Mouse (Mus musculus): ENCODE results near the gene Gpr62. TPM values are rescaled to one million over a fixed set of nuclear protein-coding genes. Genes with fewer than 3 reads are reported as not detected.

Gene Gpr62
- polyA plus RNA-seq, 1 experiment, result 0.35 TPM

DNA sequence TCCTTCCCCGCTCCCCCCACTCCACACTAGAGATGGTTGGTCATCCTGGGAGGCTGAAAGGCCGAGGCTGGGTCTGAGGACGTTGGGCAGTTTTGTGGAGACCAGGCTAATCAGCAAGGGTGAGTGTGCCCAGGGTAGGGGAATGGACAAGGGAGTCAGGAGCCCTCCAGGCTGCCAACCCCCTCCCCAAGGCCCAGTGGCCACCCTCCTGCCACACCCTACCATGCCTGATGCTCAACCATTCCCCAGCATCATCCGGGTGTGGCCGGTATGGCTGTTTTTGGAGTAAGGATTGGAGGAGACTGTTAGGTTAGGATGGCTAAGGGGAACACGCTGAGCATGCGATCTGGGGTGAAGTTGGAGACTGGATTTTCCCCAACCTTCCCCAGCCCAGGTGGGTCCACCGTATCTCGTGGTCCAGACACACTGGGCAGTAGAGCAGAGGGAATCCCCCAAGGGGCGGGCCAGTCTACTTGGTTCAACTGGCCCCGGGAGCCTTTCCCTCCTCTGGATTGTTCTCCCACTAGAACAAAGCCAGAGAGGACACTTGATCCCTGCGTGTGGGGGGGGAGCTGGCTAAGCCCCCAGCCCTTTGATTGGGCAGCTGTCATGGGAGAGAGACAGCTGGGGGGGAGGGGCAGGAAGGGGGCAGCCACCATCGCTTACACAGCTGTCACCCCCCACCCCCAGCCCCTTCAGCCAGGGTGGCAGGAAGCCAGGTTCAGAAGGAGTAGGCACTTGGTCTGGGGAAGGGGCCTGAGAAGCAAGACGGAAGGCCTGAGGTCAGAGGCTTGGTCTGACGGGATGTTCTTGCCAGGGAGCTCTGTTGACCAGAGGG lies 9.2 kb downstream of the Gpr62 start:
- no peak for DNase-seq (ENCODE audit: low read depth)

DNA sequence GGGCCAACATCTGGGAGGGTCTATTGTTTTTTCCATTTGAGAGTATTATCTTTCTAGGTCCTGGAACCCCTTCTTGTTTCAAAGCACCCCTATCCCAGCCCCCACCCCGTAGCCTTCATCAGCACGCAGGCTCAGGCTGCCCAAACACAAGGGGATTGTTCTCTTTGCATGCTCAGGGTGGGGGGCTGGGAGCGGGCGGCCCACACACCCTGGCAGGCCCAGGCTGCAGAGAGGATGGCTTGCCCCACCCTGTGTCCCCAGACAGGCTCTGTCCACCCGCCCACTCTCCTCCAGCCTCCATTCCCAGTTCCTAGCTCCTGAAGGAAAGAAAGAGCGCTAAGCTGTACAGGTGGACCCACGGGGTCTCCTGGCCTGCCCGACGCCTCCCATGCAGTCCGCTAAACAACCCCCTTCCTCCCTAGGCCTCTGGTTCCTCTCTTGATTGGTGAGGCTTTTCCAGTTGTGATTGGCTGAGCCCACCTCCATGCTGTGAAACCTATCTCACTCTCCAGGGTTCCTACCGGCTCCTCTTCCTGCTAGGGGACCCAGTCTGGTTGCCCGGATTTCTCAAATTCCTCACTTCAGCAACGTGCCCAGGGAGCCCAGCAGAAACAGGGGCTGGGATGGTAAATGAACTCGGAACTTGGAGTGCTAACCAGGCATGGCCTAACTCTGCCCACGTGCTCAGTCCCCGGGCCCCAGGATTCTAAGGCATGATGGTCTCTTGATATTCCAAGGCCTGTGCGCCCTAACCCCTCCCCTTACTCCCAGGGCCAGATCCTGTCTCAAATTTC lies 10.7 kb downstream of the Gpr62 start:
- no peak for DNase-seq (ENCODE audit: low read depth)

DNA sequence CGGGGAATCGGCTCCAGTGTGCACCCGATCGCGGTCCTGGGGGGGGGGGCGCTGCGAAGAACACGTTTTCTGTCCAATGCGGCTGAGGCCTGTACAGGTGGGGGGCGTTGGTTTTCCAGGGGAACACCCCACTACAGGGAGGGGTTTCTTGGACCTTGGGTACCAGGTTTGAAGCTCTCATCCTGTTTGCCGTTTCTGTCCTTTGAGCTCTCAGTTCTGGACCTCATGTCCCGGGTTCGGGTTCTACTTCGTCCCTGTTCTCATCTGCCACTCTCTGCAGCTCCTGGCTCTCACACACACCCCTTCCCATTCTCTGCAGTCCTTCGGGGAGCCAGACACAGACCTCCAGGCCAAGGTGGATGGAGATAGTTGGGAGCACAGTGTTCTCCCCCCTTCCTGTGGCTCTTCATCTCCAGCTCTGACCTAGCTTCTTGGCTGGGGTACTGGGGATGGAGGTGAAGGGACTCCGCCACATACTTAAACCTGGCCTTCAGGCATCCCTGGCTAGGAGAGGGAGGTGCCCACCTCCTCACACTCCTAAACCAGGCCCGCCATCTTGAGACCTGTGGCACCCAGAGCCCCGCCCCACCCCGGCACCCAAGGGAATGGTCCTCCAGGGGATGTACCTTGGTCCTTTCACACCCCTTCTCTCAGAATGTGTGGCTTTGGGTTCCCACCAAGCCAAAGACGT lies 11.5 kb downstream of the Gpr62 start:
- DNase-seq (ENCODE audit: low read depth), result no peak

DNA sequence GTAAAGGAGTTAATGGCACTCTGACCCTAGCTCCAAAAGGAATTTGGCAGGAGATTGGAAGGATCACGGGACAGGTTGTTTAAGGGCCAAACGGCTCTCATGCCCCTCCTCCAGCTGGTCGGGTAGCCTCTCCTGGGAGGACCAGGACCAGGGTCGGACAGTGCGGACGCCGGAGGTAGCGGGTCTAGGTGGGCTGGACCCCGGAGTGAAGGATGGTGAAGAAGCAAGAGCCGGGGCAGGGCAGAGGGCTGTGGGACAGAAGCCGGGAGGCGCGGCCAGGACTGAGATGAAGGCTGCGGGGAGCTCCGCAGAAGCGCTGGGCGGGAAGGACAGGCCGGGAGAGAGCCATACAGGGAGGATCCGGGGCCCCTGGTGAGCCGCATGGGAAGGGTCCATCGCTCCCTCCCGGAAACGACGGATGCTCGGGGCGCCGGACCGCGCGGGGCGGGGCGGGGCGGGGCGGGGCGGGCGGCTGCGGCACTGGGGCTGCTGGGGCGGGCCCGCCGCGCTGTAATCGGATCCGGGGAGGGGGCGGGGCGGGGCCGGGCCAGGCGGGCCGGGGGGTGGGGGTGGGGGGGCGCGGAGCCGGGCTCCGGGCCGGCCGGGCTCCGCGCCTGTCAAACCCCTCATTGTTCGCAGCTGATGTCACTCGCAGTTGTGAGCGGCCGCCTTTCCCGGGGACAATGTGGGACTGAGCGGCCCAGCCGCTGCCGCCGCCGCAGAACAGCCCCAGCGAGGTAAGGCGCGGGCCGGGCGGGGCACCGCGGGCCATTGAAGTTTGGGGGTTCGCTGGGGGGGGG lies 12.3 kb downstream of the Gpr62 start, which contains the start of gene Pcbp4:
Gene Pcbp4 (plus strand): TSS at position 21 of the 800 bp plus-strand sequence.
- DNase-seq (ENCODE audit: low read depth), result no peak

DNA sequence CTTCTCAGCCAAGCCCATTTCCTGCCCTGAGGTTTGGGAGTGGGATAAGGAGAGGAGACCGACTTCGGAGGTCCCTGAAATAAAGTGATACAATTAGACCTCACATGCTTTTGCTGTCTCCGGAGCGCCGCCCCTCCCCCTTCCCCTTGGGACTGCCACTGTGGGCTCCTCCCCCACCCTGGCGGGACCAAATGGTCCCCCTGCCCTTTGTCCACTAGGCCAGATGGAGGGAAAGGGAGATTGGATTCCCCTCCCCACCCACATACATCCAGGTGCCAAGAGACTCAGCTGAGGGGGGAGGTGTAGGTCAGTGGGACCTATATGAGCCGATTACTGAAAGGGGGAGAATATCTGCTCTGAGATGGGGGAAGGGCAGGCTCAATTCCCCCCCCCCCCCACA lies 12.9 kb downstream of the Gpr62 start:
- DNase-seq (ENCODE audit: low read depth), result no peak

DNA sequence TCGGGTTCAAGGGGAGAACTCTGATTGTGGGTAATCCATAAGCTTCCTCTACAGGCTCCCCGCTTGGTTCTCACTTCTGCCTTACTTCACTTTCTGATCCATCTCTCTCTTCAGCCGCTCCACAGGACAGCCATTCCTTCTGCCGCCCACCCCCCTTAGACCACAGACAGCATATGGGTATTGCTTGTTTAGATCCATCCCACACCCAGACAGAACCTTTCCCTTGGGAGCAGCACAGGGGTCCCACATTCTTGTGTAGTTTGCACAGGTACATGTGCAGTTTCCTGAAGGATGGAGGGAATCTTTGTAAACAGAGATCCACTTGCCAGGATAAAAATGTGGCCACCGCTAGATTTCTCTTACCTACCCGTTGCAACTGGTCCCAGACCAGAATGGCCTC lies 13.4 kb downstream of the Gpr62 start:
- no peak for DNase-seq (ENCODE audit: low read depth)

DNA sequence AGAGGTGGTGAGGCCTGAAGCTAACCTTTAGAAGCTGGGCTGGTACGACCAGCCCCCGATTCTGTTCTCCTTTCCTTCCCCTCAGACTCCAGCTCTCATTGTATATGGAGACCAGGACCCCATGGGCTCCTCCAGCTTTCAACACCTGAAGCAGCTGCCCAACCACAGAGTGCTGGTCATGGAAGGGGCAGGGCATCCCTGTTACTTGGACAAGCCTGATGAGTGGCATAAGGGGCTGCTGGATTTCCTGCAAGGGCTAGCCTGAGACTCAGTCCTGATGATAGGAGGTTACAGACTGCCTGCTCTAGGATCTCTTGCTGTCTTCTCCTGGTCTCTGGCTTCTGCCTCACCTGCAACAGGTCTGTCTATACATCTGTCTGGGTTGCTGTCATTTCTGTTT lies 13.8 kb downstream of the Gpr62 start:
- no peak for DNase-seq (ENCODE audit: low read depth)

DNA sequence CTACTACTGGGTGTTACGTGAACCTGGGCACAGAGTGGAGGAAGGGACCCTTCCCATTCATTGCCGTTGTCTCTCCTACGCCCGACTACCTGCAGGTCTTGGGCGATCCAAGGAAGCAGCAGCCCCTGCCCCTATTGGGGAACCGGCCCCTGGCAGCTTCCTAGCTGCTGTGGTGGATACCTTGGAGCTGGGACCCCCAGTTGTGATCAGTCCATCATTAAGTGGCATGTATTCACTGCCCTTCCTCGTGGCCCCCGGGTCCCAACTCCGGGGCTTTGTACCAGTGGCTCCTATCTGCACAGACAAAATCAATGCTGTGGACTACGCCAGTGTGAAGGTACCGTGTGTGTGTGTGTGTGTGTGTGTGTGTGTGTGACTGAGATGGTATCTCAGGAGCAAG lies 14.4 kb downstream of the Gpr62 start:
- DNase-seq (ENCODE audit: low read depth), result no peak

DNA sequence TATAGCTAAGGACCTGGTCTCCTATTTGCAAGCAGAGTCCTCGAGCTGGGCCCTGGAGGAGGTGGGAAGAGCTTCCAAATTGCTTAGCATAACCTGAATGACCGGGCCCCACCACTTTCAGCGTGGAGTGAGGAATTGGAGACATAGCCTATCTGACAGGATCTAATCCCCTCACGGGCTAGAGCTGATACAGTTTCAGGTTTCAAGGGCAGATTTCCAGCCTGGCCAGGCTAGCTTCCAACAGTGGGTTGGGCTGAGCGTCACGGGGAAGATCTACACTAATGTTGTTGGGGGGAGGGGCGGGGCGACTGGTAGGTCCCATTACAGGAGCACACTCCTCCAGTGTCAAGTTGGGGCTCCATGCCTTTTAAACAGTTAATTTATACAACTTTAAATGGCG lies 15.1 kb downstream of the Gpr62 start:
- no peak for DNase-seq (ENCODE audit: low read depth)

DNA sequence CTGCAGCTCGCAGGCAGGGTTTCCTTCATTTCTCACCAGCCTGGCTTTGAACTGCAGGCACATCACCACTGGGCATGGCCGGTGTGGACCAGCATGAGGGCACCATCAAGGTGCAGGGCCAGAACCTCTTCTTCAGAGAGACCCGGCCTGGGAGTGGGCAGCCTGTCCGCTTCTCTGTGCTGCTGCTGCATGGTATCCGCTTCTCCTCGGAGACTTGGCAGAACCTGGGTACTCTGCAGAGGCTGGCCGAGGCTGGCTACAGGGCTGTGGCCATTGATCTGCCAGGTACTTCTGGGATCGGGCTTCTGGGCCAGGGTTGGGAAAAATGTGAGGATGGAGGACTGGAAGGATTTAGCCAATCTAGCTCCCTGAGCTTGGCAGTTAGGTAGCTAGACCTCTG lies 15.8 kb downstream of the Gpr62 start:
- no peak for DNase-seq (ENCODE audit: low read depth)

DNA sequence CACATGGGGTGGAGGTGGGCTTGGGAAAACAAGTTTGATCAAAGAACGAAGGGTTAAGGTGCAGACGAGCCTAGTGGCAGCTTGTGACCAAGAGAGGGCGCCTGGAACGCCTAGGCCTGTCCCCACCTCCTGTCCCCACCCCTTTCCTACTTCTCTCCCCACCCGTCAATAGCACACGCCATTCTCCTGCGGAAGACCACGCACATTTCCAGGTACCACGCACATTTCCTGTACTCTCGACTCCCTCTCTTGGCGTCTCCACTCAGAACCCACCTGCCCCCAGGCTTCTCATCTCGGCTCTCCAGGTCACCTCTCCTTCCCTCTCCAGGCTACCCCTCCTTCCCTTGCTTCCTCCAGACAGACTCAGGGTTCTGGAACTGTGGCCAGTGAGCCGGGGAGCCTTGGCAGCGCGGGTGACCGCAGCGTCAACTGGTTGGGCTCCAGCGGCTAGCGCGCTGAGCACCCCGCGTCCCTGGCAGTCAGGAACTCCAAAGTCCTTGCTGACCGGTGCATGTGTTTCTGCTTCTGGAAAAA lies 17.2 kb downstream of the Gpr62 start:
- DNase-seq (ENCODE audit: low read depth), result no peak

DNA sequence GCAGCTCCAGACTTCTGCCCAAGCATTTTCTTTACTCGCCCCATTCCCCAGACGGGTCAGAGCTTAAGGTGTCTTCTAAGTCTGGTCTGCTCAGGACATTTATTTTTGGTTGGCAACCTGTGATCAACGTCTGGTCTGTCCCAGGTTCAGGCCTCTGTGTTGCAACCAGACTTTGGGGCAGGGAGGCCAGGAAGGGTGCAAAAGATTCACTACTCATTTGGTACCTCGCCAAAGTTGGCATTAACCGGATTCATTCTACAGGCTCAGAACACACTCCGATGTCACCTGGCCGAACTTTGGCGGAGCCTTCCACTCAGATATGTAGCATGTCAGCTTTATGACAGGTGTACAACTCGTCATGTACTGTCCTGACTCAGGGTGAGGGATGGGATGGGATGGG lies 17.8 kb downstream of the Gpr62 start:
- no peak for DNase-seq (ENCODE audit: low read depth)

DNA sequence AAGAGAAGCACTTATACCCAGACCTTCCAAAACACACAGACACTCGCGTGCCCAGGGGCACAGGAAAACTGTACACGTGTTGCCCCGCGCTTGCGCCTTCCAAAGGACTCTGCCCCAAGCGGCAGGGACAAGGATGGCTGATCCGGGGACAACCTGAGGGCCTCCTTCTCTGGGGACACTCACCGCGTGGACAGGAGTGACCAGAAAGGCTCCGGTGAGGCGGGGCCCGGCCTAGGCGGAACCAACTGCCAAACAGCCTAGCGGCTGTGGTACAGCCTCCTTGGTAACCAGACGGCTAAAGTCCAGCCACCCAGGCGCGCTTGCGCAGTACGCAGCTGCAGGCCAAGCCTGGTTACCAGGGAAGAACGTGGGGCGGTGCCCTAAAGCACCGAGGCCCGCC lies 18.4 kb downstream of the Gpr62 start, which contains the start of the genes Abhd14b and Abhd14a:
Gene Abhd14b (plus strand): TSS at position 112 of the 400 bp plus-strand sequence.
Gene Abhd14a (minus strand): TSS at position 331 of the 400 bp plus-strand sequence.
- DNase-seq (ENCODE audit: low read depth), result no peak

DNA sequence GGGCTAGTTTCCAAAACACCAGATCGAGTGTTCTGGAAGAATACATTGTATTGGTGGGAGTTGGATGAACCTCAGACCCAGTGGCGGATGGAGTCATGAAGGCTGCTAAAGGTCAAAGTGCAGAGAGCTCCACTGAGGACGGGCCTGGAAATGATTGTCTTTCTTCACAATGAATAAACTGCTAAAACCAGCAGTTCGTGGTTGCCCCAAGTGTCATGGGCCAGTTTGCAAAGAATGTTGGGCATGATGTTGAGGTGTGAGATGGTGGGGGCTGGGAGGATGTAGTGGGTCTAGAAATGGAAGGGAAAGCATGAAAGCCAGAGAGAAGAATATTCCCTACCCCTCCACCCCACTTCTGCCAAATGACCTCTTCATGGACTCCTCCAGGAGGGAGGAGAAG lies 20.9 kb downstream of the Gpr62 start:
- no peak for DNase-seq (ENCODE audit: low read depth)

DNA sequence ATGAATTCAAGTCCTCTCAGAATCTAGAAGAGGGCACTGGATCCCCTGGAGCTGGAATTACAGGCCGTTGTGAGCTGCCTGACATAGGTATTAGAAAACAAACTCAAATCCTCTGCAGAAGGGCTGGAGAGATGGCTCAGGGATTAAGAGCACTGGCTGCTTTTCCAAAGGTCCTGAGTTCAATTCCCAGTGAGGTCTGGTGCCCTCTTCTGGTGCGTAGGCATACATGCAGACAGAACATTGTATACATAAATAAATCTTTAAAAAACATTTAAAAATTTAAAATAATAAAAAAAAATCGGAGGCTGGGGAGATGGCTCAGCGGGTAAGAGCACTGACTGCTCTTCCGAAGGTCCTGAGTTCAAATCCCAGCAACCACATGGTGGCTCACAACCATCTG lies 23.1 kb downstream of the Gpr62 start:
- no peak for DNase-seq (ENCODE audit: low read depth)

DNA sequence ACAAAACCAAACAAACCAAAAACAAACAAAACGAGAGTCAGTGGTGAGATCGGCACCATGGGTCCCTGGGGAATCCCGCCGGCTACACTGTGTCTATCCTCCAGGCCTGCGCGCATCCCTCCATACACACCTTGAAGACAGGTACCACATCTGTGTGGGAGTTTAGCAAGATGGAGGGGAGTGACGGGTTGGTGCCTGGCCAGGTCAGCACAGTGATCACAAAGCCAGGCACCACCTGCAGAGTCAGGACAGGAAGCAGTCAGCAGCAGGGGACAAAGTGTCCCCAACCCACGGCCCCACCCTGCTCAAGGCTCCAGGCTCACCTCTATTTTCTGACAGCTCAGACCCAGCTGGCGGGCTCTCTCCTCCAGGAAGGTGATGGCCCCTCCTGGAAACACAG lies 29.2 kb downstream of the Gpr62 start:
- no peak for DNase-seq (ENCODE audit: low read depth)

DNA sequence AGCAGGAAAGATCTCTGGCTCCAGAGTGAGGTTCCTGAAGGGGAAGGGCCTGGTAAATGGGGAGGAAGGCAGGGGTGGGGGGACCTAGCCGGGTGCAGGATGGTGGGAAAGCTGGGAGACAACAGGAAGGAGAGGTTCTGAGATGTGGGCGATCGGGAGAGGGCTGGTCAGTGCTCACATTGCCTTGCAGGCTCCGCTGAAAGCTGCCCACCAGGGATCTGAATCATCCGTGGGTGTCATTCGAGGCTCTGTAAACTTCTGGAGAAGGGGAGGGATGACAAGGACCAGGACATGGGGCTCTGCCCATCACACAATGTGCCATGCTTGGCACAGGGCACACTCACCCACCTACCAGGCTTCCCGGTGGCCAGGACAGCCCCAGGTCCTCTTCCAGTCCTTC lies 32.3 kb downstream of the Gpr62 start:
- DNase-seq (ENCODE audit: low read depth), result no peak

DNA sequence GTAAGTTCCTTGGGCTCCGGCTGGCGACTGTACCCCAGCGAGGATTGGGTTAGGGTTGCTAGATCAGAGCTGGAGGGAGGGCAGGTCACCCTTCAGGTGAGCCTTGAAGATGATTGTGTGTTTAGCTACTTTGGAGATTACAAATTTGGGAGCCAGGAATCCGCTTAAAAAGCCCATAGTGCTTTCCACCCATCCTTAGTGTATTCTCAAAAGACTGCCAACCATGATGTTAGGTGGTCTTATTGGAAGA lies 35.8 kb downstream of the Gpr62 start:
- no peak for DNase-seq (ENCODE audit: low read depth)

DNA sequence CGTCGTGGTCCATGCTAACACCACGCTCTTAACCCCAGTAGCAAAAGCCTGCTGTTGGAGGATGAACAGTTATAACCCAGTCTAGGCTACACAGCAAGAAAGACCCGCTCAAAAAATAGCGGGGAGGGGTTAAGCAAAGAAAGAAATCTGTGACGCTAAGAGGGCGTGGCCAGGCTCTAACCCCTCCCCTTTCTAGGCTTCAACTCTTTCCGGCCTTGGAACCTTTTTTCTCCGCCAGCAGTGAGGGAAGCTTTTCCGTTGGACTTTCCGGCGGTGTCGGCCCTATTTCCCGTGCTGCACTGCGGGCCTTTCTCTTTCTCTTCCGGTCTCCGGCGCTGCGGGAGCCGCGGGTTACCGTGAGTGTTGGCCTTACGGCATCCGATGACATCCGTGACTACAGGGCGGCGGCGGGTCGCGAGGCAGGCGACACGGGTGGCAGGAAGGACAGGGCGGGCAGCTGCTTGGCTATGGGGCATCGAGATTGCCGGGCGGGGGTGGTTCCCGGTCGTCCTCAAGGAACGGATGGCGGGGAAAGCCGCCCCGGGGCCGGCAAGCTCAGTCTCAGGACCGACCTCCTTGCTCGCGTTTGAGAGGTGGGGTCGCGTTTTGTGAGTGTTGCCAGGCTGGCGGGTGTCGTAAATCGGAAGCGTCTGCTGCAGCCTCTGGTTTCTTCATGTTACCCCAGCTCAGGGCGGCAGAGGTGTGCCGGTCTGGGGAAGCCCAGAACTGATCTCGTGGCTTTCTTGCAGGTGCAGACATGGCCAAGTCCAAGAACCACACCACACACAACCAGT lies 36.3 kb downstream of the Gpr62 start, which contains the start of gene Rpl29:
Gene Rpl29 (plus strand): TSS at position 234 of the 794 bp plus-strand sequence.
- DNase-seq (ENCODE audit: low read depth), result peak; percentile 76

DNA sequence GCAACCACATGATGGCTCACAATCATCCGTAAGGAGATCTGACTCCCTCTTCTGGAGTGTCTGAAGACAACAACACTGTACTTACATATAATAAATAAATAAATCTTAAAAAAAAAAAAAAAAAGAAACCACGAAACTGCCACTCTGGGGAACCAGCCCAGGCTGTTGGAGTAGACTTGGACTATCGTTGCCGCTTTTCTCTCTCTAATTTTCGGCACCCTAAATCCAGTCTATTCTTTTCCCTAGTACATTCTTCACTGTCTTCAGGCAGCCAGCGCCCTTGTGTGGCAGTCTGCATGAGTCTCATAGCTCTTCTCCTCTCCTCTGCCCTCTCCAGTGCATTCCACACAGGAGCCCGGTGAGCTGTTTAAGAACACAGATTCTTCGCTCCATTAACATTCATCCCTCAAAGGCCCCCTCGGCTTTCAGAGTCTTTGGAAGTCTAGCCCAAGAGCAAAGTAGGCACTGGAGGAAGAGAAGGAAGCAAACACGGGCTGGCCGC lies 37.0 kb downstream of the Gpr62 start:
- no peak for DNase-seq (ENCODE audit: low read depth)

DNA sequence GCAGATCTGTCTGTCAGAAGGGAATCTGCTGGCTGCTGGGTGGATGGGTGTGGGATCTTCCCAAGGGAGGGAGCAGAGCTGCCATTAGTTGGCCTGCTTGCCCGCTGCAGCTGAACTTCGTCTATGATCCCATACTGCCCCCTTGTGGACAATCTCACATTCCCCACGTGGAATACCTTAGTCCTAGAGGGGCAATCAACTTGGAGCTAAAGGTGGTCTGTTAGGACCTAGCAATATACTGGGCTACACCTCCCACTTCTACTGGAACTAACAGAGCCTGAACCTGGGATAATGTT lies 43.9 kb downstream of the Gpr62 start:
- no peak for DNase-seq (ENCODE audit: low read depth)
